In the genomic region with DNA sequence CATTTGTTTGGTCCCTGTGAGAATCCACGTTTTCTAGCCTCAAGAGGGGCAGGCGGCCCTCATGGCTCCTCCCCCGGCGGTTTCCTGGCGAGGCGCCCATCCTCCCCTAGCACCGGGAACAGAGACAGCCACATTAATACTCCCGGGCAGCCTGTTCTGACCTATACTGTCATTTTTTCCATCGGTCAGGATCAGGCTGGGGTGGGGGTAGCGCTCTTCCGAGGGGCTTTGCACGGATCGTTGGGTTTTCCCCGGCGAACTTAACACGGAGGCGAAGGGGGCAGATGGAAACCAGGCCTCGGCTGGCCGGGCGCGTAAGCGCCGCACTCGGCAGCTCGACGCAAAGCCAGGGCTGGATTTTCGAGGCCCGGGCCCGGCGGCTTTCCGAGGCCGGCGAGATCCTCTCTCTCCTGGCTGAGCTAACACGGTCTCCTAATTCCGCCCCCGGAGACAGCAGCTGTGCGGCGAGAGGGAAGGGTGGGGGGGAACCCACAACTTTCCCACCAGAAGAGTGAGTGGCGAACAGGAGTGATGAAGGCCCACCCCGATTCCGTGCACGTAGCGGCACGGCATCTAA, we compare ENCODE assay signal across 8 mouse cellular contexts. TPM values are rescaled to one million over a fixed set of nuclear protein-coding genes. Genes with fewer than 3 reads are reported as not detected.
DNase-seq lines count a peak whose midpoint lies in the region; ATAC-seq lines count a peak whose summit lies in the region.

No protein-coding gene starts in this region.

- peaks cover 5% of the 10 kb centered on the region for H3K4me1 ChIP-seq in intestine, embryonic 14.5 days (replicated peaks; ENCODE audit: control insufficient read depth, insufficient read depth, low read length)
- H3K4me1 ChIP-seq in liver, embryonic 13.5 days (replicated peaks) = 0 out of 2 replicates have a peak, but pooled peaks cover 7% of the 10 kb centered on the region

- no peaks in the 10 kb centered on the region for H3K9me3 ChIP-seq in intestine, embryonic 14.5 days (ENCODE audit: control insufficient read depth, low read length)
- no peaks in the 10 kb centered on the region for H3K9me3 ChIP-seq in liver, embryonic 13.5 days (replicated peaks)

- no peaks in the 10 kb centered on the region for H3K36me3 ChIP-seq in intestine, embryonic 14.5 days (ENCODE audit: control insufficient read depth, insufficient read depth, low read length)
- H3K36me3 ChIP-seq in liver, embryonic 13.5 days = no peaks in the 10 kb centered on the region

- H3K4me2 ChIP-seq in intestine, embryonic 14.5 days (ENCODE audit: low read length) = peak overlapping the region; percentile 51
- H3K4me2 ChIP-seq in liver, embryonic 13.5 days = peak overlapping the region; percentile 55

- peak; percentile 49 for DNase-seq in right cerebral cortex, adult 18-20 months
- no peak for DNase-seq in right cerebral cortex, postnatal 36 days (ENCODE audit: low spot score in 2 of 2)
- peak; percentile 42 to 57 for DNase-seq in cerebellum, postnatal 25 days
- DNase-seq in gastrocnemius, postnatal 4 days (ENCODE audit: low spot score in 2 of 2) = peak; percentile 60 to 72
- DNase-seq in intestine, embryonic 14.5 days (ENCODE audit: low spot score) = peak; percentile 77
- DNase-seq in liver, embryonic 13.5 days = no peak
- DNase-seq in naive thymus-derived CD4-positive, alpha-beta T cell, adult 2 months (ENCODE audit: low read depth) = peak; percentile 74
- peak; percentile 71 for DNase-seq in thymus, postnatal 4 days

- peak overlapping the region; percentile 90 for H3K27ac ChIP-seq in intestine, embryonic 14.5 days (ENCODE audit: low read depth)
- peak overlapping the region; percentile 55 for H3K27ac ChIP-seq in liver, embryonic 13.5 days

- peaks cover 42% of the 10 kb centered on the region for H3K27me3 ChIP-seq in intestine, embryonic 14.5 days (replicated peaks; ENCODE audit: control insufficient read depth, insufficient read depth, low read length)
- peaks cover 83% of the 10 kb centered on the region for H3K27me3 ChIP-seq in liver, embryonic 13.5 days

- peak overlapping the region; percentile 21 for H3K9ac ChIP-seq in intestine, embryonic 14.5 days (ENCODE audit: low read length)
- H3K9ac ChIP-seq in liver, embryonic 13.5 days = 0 out of 2 replicates have a peak overlapping the region, but pooled peaks have one; percentile 9

- 3% methylated on average over 41 of the region's 44 CpGs for WGBS in intestine, embryonic 14.5 days
- 5% methylated on average over 43 of the region's 44 CpGs for WGBS in liver, embryonic 13.5 days (ENCODE audit: insufficient replicate concordance)

- peak; percentile 63 for ATAC-seq in intestine, embryonic 14.5 days (replicated peaks; ENCODE audit: low FRiP score, low TSS enrichment, low read depth)
- ATAC-seq in liver, embryonic 13.5 days (ENCODE audit: low read depth) = peak; percentile 22; the same call in 1 of the 2 replicates

- H3K4me3 ChIP-seq in intestine, embryonic 14.5 days (ENCODE audit: low read depth, low read length) = peak overlapping the region; percentile 45
- peak overlapping the region; percentile 48 for H3K4me3 ChIP-seq in liver, embryonic 13.5 days (replicated peaks)

RNA-seq across cellular contexts. Expression of a gene that starts 1.8 kb away (rescaled TPM):
- total RNA-seq in gastrocnemius, postnatal 4 days (2021) = 10 to 100 TPM; 38.1 to 38.7 TPM
- 19.8 and 20.3 TPM in 2 replicates for polyA plus RNA-seq in intestine, embryonic 14.5 days (2014; fragmentation: Nextera tagmentation; extraction: Ambion mirVana)
- polyA plus RNA-seq in liver, embryonic 13.5 days (2015; fragmentation: Nextera tagmentation; extraction: Ambion mirVana) = 3.8 and 4.2 TPM in 2 replicates

Comparison
In these comparisons a context has a peak if more than half of its experiments do, and no peak if none do; other contexts are left out.
1. DNase-seq: peak in right cerebral cortex, adult 18-20 months (single experiment), cerebellum, postnatal 25 days (2 of 2), gastrocnemius, postnatal 4 days (2 of 2), intestine, embryonic 14.5 days (single experiment), naive thymus-derived CD4-positive, alpha-beta T cell, adult 2 months (single experiment) and thymus, postnatal 4 days (single experiment); none in right cerebral cortex, postnatal 36 days (0 of 2) and liver, embryonic 13.5 days (single experiment).